Mouse (Mus musculus) naive thymus-derived CD4-positive, alpha-beta T cell, adult 2 months (primary cell): Measurements from ENCODE around the gene Snapc3.

Experiments used
- DNase-seq: peaks from one replicate; pipeline ENCODE4 v3.0.0-alpha.2; 2011; ENCODE audit warnings: low read depth

Snapc3 gene

DNA sequence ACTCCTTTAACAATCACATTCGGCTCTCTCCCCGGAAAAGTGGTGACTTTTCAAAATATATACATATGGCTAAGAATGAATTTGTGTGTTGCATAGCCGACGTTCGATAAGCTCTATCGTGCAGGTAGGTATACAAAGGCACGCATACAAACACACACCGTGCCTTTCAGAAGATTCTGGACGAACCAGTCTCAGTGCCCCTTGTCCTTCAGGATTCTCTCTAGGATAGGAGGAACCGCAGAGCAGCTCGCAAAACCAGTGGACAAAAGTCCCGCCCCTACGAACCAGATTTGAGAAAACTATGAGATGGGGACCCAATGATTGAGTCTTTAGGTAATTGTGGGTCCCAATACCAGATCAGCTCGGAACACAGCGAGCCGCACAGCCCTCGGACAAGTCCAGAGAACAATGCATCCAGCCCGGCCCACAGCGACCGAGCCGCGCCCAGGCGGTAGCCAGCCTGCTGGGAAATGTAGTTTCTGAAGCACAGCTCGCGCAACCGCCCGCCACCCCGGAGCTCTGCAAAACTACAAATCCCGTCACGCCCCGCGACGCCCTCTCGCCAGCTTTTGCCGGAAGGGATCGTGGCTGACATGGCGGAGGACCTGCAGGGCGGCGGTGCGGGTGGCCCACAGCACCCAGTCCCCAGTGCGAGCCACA lies at the start of gene Snapc3:
TSS of gene Snapc3 (plus strand) at position 565 of the 660 bp plus-strand sequence.
- DNase-seq, result peak; percentile 94

- no peak for DNase-seq
These were observed 44.1 kb upstream of the Snapc3 start for GRCm38 (mm10) chr4:83373381-83373780.

DNA sequence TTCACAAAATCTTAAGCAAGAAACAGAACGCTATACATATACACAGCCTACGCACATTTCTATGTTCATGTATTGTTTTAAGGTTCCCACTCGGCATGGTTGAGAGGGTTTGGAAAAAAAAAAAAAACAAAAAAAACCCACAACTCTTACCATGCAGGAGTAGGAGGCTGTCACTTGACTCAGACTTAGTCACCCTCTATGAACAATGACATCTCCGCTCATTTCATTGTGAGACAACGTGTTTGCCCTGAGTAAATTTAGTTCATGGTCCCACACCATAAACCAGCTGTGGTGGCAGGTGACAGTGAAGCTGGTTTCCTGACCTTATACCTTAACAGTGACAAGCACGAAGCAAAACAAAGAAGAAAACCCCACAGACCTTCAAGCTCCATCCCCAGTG lies 41.9 kb upstream of the Snapc3 start:
- no peak for DNase-seq

GRCm38 (mm10) chr4:83376461-83377015 lies 41.0 kb upstream of the Snapc3 start:
- no peak for DNase-seq

DNA sequence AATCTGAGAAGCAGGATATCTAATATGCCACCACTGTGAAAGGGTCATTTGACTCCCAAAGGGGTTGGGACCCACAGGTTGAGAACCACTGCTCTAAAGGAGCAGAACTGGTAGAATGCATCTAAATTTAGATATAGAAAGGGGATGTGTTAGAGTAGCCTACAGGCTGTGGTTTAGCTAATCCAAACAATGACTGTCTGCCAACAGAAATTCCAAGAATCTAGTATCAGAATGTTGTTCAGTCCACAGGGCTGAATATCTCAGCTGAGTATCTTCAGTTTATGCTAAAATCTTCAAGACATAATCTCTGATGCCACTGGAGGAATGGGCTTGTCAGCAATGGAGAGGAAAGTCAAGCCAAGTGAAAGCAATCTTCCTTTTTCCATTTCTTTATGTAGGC lies 38.5 kb upstream of the Snapc3 start:
- DNase-seq, result no peak

GRCm38 (mm10) chr4:83379746-83380145 lies 37.8 kb upstream of the Snapc3 start:
- DNase-seq, result no peak

DNA sequence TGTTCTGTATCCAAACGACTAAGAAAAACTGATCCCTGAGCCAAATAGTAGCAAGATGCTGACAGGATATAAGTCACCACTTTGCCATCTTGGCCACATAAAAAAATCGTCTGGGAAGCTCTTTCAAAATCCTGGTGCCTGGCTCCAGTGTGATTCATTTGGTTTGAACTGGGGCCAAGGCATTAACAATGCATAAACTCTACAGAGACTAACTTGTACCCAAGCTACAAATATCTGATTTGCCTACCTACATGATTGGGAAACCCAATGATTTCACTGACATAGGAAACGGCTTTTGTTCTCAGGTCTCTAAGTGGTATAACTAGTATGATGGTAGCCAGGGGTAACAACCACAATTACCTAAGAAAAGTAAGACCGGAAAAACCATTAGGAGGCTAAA lies 37.3 kb upstream of the Snapc3 start:
- DNase-seq, result no peak

- peak; percentile 69 for DNase-seq
These were observed 33.5 kb upstream of the Snapc3 start for GRCm38 (mm10) chr4:83383899-83384490.

GRCm38 (mm10) chr4:83385091-83385490 lies 32.4 kb upstream of the Snapc3 start:
- DNase-seq, result no peak

DNA sequence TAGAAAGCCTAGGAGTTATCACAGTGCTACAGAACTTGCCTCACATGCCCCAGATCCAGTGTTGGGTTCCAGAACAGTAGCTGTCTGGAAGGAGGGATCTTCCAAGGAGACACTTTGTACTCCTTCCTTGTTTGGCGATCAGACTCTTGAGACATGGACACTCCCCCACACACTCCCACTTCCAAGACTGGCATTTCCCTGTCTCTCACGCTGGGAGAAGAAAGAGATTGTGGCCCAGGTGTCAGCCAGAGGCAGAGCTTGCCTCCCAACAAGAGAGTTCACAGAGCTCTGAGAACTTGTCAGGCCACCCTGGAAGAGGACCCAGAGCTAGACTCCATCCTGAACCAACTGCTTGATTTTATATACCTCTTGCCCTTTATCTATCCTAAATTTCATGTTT lies 27.0 kb upstream of the Snapc3 start:
- DNase-seq, result no peak

DNA sequence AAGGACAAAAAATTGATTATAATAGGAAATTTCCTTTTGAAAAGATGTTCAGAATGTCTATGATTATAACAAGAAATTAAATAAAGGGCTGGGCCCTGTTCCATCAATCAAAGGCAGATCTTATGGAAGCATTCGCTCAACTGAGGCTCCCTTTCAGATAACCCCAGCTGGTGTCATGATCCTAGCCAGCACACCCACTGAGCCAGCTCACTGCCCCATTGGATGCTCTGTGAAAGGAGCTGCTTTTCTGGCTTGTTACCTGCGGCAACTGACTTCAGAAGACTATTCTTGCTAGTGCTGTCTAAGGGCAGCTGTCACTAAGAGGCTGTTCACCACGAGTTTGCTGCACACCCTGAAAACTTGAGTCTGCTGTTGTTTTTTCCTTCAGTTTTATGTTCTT lies 25.6 kb upstream of the Snapc3 start:
- DNase-seq, result no peak

DNA sequence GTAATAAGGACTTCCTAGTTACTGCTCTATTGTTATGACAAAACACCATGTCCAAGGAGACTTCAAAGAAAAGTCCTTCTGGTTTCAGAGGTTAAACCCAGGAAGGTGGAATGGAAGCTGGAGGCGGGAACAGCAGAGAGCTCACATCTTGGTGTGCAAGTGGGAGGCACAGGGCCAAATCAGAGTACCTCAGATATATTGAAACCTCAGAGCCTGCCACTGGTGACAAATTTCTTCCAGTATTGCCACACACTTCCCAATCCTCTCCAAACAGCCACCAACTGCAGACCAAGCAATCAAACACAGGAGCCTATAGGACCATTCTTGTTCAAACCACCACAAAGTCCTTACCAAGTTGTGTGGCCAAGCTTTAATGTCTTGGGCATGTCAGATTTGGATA lies 23.8 kb upstream of the Snapc3 start:
- no peak for DNase-seq

DNA sequence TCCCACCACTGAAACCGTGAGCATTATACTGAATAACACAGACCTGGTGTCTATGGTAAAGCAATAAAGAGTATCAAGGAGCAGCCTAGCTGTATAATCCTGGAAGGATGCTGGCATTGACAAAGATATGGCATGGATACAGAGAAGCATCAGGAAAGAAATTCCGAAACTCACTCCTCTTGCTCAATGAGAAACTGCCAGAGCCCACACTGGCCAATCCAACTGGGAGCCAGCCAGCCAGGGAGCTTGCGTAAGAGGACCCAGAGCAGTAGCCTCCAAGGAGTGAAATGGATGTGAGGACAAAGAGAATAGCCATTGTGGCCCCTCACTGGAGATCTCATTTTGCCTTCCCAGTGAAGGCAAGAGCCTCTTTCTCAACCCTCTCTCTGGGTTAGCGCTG lies 21.2 kb upstream of the Snapc3 start:
- DNase-seq, result no peak

DNA sequence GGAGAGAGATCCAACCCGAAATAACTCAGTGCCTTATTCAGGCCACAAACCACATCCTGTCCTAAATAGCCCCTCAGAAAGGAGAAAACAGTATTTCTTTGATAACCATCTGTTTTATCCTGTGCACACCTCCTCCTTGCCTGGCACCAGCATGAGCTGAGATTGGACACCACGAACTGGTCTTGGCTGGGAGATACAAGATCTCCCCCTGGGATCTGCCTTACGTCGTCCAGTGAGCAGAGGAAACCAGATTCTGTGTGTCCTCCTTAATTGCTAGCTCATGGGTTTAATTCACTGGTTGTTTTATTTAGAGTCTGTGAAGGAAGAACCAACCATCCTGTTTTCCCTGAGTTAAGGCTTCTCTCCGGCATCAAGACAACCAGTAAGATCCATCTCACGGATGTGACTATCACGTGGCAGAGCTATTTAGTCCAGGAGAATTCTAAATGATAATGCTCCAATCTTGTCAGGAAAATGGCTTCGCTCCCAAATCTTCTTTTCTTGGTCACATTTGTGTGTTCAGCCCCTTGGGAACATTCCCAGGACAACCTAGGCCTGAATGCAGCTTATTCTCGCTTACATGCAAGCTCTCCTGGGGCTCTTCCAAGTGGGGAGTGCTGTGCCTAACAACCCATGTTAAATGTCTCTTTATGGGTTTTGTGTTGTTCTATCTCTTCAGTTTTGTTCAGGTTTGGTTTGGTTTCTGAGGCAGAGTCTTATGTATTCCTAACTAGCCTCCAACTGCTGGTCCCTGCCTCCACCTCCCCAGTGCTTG lies 20.3 kb upstream of the Snapc3 start:
- DNase-seq, result no peak

DNA sequence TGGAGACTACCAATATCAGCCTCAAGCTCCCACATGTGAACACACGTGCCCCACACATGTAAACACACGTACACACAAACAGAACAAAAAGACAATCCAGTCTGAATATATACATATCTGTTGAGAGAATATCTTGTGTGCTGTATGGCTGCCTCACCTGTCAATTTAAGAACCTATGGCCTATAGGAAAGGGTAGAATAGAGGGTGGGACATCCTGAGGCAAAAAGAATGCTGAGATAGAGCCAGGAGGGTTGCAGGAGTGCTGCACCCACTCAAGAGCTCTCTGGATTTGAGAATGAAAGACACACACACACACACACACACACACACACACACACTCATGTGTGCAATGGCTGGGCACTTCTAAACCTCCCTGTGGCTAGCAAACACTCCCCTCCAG lies 19.0 kb upstream of the Snapc3 start:
- DNase-seq, result no peak

DNA sequence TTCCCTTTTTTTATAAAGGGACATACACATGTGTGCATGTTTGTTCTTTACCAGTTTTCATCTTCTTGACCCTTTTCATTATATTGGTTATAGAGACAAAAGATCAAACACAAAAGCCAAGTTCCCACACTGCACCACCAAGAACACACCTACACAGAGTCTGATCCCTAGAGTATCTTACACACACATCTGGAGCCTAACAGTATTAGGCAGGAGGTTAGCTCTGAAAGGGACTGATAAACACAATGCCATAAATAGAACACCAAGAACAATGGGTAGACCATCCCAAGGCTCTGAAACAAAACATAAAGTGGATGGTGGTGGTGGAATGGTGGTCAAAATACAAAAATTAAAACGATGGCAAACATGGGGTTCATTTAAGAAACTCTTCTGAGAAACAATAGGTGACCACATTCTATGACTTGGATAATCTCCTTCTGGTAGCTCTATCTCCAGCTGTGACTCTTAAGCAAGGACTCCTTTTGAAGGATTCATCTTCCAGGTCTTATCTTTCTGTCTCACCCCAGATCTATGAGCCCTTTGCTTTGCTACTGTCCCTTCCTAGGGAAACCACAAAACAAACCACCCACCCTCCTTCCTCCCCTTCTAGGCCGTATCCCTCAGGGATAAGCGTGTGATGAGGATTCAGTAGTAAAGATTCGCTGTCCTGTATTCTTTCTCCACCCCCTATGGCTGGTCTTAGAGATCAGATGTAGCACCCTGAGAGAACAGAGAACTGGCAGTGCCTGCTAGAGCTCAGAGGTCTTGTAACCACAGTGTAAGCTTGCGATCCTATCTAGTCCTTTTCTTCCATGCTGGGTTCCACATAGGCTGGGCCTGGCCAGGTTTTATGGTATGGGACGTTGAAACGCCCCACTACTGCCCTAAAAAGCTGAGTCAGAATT lies 16.6 kb upstream of the Snapc3 start:
- DNase-seq, result no peak

GRCm38 (mm10) chr4:83401712-83402111 lies 15.8 kb upstream of the Snapc3 start:
- no peak for DNase-seq

DNA sequence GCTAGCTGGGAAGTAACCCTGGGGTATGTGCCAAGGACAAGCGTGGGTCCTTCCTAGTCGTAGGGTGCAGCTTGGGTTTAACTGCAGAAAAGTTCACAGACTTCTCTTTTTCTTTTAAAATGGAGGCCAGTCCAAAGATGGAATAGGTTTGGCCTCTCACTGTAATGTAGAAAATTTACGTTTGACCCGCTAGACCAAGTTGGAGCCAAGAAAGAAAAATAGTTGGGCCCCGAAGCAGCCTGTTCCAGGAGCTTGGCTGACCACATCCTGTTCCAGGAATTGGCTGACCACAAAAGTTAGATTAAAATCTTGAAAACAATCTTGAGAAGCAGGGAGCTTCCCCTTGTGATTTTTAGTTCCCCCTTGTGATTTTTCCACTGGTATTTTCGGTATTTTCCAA lies 9.8 kb upstream of the Snapc3 start:
- DNase-seq, result no peak

DNA sequence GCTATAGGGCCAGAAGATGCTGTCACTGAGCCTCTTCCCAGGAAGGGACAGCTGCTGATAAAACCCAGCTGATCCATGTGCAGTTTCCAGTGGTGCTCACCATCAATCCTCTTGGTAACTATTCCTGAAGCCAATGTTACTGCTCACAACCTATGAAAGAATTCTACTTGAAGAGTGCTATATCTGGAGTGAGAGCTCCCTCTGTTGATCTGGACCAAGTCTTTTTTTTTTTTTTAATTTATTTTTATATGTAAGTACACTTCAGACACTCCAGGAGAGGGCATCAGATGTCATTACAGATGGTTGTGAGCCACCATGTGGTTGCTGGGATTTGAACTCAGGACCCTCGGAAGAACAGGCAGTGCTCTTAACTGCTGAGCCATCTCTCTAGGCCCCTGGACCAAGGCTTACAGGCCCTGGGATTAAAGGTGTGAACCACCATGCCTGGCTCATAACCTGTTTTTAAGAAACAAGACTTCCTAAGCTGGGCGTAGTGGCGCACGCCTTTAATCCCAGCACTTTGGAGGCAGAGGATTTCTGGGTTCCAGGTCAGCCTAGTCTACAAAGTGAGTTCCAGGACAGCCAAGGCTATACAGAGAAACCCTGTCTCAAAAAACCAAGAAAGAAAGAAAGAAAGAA lies 7.5 kb upstream of the Snapc3 start:
- DNase-seq, result peak; percentile 39

GRCm38 (mm10) chr4:83412060-83412459 lies 5.5 kb upstream of the Snapc3 start:
- no peak for DNase-seq

- no peak for DNase-seq
These were observed 3.2 kb upstream of the Snapc3 start for GRCm38 (mm10) chr4:83414241-83414824.
